ENCODE assay signal across 8 mouse cellular contexts in the genomic region with DNA sequence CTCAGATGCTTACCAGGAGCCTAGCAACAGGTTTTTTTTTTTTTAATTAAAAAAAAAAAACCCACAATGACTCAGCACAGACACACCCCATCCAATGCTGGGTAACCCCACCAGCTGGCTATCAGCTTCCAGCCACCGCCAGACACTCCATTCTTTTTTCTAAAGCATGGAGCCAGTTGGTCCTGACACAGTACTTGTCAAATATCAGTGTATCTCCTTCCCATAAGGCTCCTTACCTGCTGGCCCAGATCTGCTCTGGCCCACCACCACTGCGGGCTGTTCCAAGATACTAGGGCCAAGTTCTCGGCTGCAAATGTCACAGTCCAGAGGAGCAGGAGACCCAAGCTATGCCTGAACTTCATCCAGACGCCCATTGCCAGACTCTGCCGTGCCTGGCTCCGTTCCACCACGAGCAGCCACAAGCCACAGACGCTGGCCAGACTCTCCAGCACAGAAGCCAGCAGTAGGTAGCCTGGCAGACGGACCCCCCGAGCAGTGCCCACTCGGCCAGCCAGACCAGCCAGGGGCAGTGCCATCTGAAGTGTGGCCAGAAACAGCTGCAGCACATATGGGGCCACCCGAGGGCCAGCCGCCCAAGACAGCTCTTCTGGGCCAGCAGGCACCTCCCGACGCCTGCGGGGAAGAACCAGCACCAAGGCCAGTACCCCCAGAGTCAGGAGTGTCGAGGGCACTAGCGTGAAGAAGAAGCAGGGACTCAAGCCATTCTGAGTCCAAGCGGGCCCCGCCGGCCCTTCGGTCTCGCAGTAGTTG. TPM values are rescaled to one million over a fixed set of nuclear protein-coding genes. Genes with fewer than 3 reads are reported as not detected.
DNase-seq lines count a peak whose midpoint lies in the region; ATAC-seq and TF ChIP-seq lines count a peak whose summit lies in the region.

No protein-coding gene starts in this region.

- no peak for TF ChIP-seq POLR2A in heart, adult 2 months (IDR thresholded peaks at IDR 0.05; ENCODE audit: insufficient read depth, low read depth, low read length)

- no peak for TF ChIP-seq EP300 in heart, adult 2 months (IDR thresholded peaks at IDR 0.05; ENCODE audit: insufficient read depth, low read depth, low read length)

- ATAC-seq in embryonic facial prominence, embryonic 12.5 days (ENCODE audit: insufficient number of reproducible peaks, insufficient read depth, low FRiP score, low TSS enrichment) = peak; percentile 11; the same call in 1 of the 2 replicates
- ATAC-seq in liver, embryonic 12.5 days = peak; percentile 78
- ATAC-seq in neural tube, embryonic 15.5 days (ENCODE audit: low FRiP score) = peak; percentile 48

- H3K9ac ChIP-seq in heart, adult 2 months (ENCODE audit: low read depth, low read length) = peak overlapping the region; percentile 75
- peak overlapping the region; percentile 58 for H3K9ac ChIP-seq in embryonic facial prominence, embryonic 12.5 days
- peak overlapping the region; percentile 96 for H3K9ac ChIP-seq in liver, embryonic 12.5 days
- peak overlapping the region; percentile 69 for H3K9ac ChIP-seq in neural tube, embryonic 15.5 days (replicated peaks)

- H3K4me3 ChIP-seq in heart, adult 2 months = peak overlapping the region; percentile 51
- peak overlapping the region; percentile 57 for H3K4me3 ChIP-seq in embryonic facial prominence, embryonic 12.5 days
- H3K4me3 ChIP-seq in heart, embryonic 10.5 days = peak overlapping the region; percentile 80
- peak overlapping the region; percentile 87 for H3K4me3 ChIP-seq in liver, embryonic 12.5 days
- H3K4me3 ChIP-seq in neural tube, embryonic 15.5 days (replicated peaks) = peak overlapping the region; percentile 67

- 6% methylated on average over 23 of the region's 23 CpGs for WGBS in heart, adult 2 months
- 11% methylated on average over 23 of the region's 23 CpGs for WGBS in embryonic facial prominence, embryonic 12.5 days
- 8% methylated on average over 23 of the region's 23 CpGs for WGBS in heart, embryonic 10.5 days
- 3% methylated on average over 23 of the region's 23 CpGs for WGBS in liver, embryonic 12.5 days (ENCODE audit: insufficient replicate concordance)
- 7% methylated on average over 23 of the region's 23 CpGs for WGBS in neural tube, embryonic 15.5 days

- TF ChIP-seq CTCF in heart, adult 2 months (IDR thresholded peaks at IDR 0.05) = no peak

- H3K4me2 ChIP-seq in embryonic facial prominence, embryonic 12.5 days (replicated peaks) = peak overlapping the region; percentile 89
- peak overlapping the region; percentile 94 for H3K4me2 ChIP-seq in liver, embryonic 12.5 days
- peak overlapping the region; percentile 100 for H3K4me2 ChIP-seq in neural tube, embryonic 15.5 days

- H3K36me3 ChIP-seq in heart, adult 2 months (ENCODE audit: control insufficient read depth, insufficient read depth, low read length) = no peaks in the 10 kb centered on the region
- H3K36me3 ChIP-seq in embryonic facial prominence, embryonic 12.5 days = peaks cover 58% of the 10 kb centered on the region
- H3K36me3 ChIP-seq in heart, embryonic 10.5 days = peaks cover 66% of the 10 kb centered on the region
- H3K36me3 ChIP-seq in liver, embryonic 12.5 days = peaks cover 81% of the 10 kb centered on the region
- H3K36me3 ChIP-seq in neural tube, embryonic 15.5 days = peaks cover 64% of the 10 kb centered on the region

- no peaks in the 10 kb centered on the region for H3K79me2 ChIP-seq in heart, adult 2 months (replicated peaks; ENCODE audit: control insufficient read depth, insufficient read depth, low read length)

- H3K9me3 ChIP-seq in embryonic facial prominence, embryonic 12.5 days = no peaks in the 10 kb centered on the region
- H3K9me3 ChIP-seq in heart, embryonic 10.5 days = no peaks in the 10 kb centered on the region
- H3K9me3 ChIP-seq in liver, embryonic 12.5 days (replicated peaks) = peaks cover 4% of the 10 kb centered on the region; the same call in 1 of the 2 replicates
- H3K9me3 ChIP-seq in neural tube, embryonic 15.5 days (replicated peaks) = no peaks in the 10 kb centered on the region

- H3K27ac ChIP-seq in heart, adult 2 months = peak overlapping the region; percentile 72
- no peak overlapping the region for H3K27ac ChIP-seq in embryonic facial prominence, embryonic 12.5 days
- peak overlapping the region; percentile 77 for H3K27ac ChIP-seq in heart, embryonic 10.5 days
- H3K27ac ChIP-seq in liver, embryonic 12.5 days = peak overlapping the region; percentile 99
- H3K27ac ChIP-seq in neural tube, embryonic 15.5 days (replicated peaks) = peak overlapping the region; percentile 74

- intact Hi-C loops in heart, adult 2 months (cut with DNase I) = loop anchor here (1.0 to 5.0 kb wide), 3 partner anchors 10 to 73 kb away; no protein-coding TSS in a partner anchor
- intact Hi-C loops in heart, postnatal 25 days (cut with DNase I) = no loop called here

- DNase-seq in heart, adult 2 months = peak; percentile 59 to 60
- no peak for DNase-seq in heart, postnatal 25 days (ENCODE audit: low spot score)
- peak; percentile 57 for DNase-seq in adrenal gland, postnatal 14 days
- peak; percentile 81 for DNase-seq in heart, embryonic 10.5 days (ENCODE audit: low spot score)
- DNase-seq in kidney, adult 9 months = peak; percentile 65

- H3K4me1 ChIP-seq in heart, adult 2 months (ENCODE audit: control insufficient read depth, insufficient read depth, low read length) = no peaks in the 10 kb centered on the region; the same call in 1 of the 2 replicates
- H3K4me1 ChIP-seq in embryonic facial prominence, embryonic 12.5 days = peaks cover 16% of the 10 kb centered on the region
- peaks cover 14% of the 10 kb centered on the region for H3K4me1 ChIP-seq in heart, embryonic 10.5 days
- peaks cover 48% of the 10 kb centered on the region for H3K4me1 ChIP-seq in liver, embryonic 12.5 days
- H3K4me1 ChIP-seq in neural tube, embryonic 15.5 days = peaks cover 30% of the 10 kb centered on the region

- no peaks in the 10 kb centered on the region for H3K27me3 ChIP-seq in heart, adult 2 months (ENCODE audit: control insufficient read depth, insufficient read depth, low read length)
- no peaks in the 10 kb centered on the region for H3K27me3 ChIP-seq in embryonic facial prominence, embryonic 12.5 days
- H3K27me3 ChIP-seq in heart, embryonic 10.5 days (ENCODE audit: insufficient read depth, poor library complexity, severe bottlenecking) = no peaks in the 10 kb centered on the region
- H3K27me3 ChIP-seq in liver, embryonic 12.5 days (replicated peaks) = no peaks in the 10 kb centered on the region
- no peaks in the 10 kb centered on the region for H3K27me3 ChIP-seq in neural tube, embryonic 15.5 days (replicated peaks)

RNA-seq across cellular contexts. Expression of a gene that starts 0.7 kb away (rescaled TPM):
- 10 to 100 TPM; 26.6 to 29.1 TPM for total RNA-seq in heart, adult 2 months (2021)
- polyA plus RNA-seq in heart, adult 2 months (2012; rRNA removed) = 25.2 and 30.3 TPM in 2 replicates
- 10 to 100 TPM; 26.1 to 29.6 TPM for total RNA-seq in heart, postnatal 25 days (2021)
- 37.0 and 44.5 TPM in 2 replicates for total RNA-seq in adrenal gland, postnatal 14 days (2021)
- 30.8 and 35.7 TPM in 2 replicates for polyA plus RNA-seq in embryonic facial prominence, embryonic 12.5 days (2016; fragmentation: Nextera tagmentation; extraction: Ambion mirVana)
- polyA plus RNA-seq in heart, embryonic 10.5 days (2016; fragmentation: Nextera tagmentation; extraction: Ambion mirVana) = 24.6 and 29.8 TPM in 2 replicates
- 82.0 and 86.2 TPM in 2 replicates for polyA plus RNA-seq in liver, embryonic 12.5 days (2016; fragmentation: Nextera tagmentation; extraction: Ambion mirVana)
- polyA plus RNA-seq in neural tube, embryonic 15.5 days (2015; fragmentation: Nextera tagmentation; extraction: Ambion mirVana) = 54.0 and 54.9 TPM in 2 replicates

RNA-seq across cellular contexts. Expression of a gene that starts 11.1 kb away (rescaled TPM):
- 10 to 100 TPM; 13.2 to 17.4 TPM for total RNA-seq in heart, adult 2 months (2021)
- 31.4 and 34.9 TPM in 2 replicates for polyA plus RNA-seq in heart, adult 2 months (2012; rRNA removed)
- 10 to 100 TPM; 14.2 to 15.3 TPM for total RNA-seq in heart, postnatal 25 days (2021)
- 26.3 and 33.5 TPM in 2 replicates for total RNA-seq in adrenal gland, postnatal 14 days (2021)
- polyA plus RNA-seq in embryonic facial prominence, embryonic 12.5 days (2016; fragmentation: Nextera tagmentation; extraction: Ambion mirVana) = 40.6 and 42.4 TPM in 2 replicates
- 30.2 and 32.1 TPM in 2 replicates for polyA plus RNA-seq in heart, embryonic 10.5 days (2016; fragmentation: Nextera tagmentation; extraction: Ambion mirVana)
- 43.5 and 46.3 TPM in 2 replicates for polyA plus RNA-seq in liver, embryonic 12.5 days (2016; fragmentation: Nextera tagmentation; extraction: Ambion mirVana)
- 37.3 and 40.0 TPM in 2 replicates for polyA plus RNA-seq in neural tube, embryonic 15.5 days (2015; fragmentation: Nextera tagmentation; extraction: Ambion mirVana)

RNA-seq across cellular contexts. Expression of a gene that starts 12.4 kb away (rescaled TPM):
- total RNA-seq in heart, adult 2 months (2021) = 10 to 100 TPM in 1 of 2 experiments, 1 to 10 TPM in 1; 8.7 to 11.2 TPM
- 15.1 and 18.9 TPM in 2 replicates for polyA plus RNA-seq in heart, adult 2 months (2012; rRNA removed)
- total RNA-seq in heart, postnatal 25 days (2021) = 10 to 100 TPM; 11.2 to 12.9 TPM
- 14.4 and 19.8 TPM in 2 replicates for total RNA-seq in adrenal gland, postnatal 14 days (2021)
- 27.6 and 31.5 TPM in 2 replicates for polyA plus RNA-seq in embryonic facial prominence, embryonic 12.5 days (2016; fragmentation: Nextera tagmentation; extraction: Ambion mirVana)
- 24.7 and 28.5 TPM in 2 replicates for polyA plus RNA-seq in heart, embryonic 10.5 days (2016; fragmentation: Nextera tagmentation; extraction: Ambion mirVana)
- 13.4 and 14.5 TPM in 2 replicates for polyA plus RNA-seq in liver, embryonic 12.5 days (2016; fragmentation: Nextera tagmentation; extraction: Ambion mirVana)
- 24.9 and 25.1 TPM in 2 replicates for polyA plus RNA-seq in neural tube, embryonic 15.5 days (2015; fragmentation: Nextera tagmentation; extraction: Ambion mirVana)

RNA-seq across cellular contexts. Expression of a gene that starts 12.5 kb away (rescaled TPM):
- 10 to 100 TPM; 63.8 to 73.5 TPM for total RNA-seq in heart, adult 2 months (2021)
- polyA plus RNA-seq in heart, adult 2 months (2012; rRNA removed) = 93.0 and 109 TPM in 2 replicates
- total RNA-seq in heart, postnatal 25 days (2021) = 10 to 100 TPM; 68.2 to 72.9 TPM
- 36.0 and 36.4 TPM in 2 replicates for total RNA-seq in adrenal gland, postnatal 14 days (2021)
- 29.0 and 32.5 TPM in 2 replicates for polyA plus RNA-seq in embryonic facial prominence, embryonic 12.5 days (2016; fragmentation: Nextera tagmentation; extraction: Ambion mirVana)
- 27.5 and 36.0 TPM in 2 replicates for polyA plus RNA-seq in heart, embryonic 10.5 days (2016; fragmentation: Nextera tagmentation; extraction: Ambion mirVana)
- polyA plus RNA-seq in liver, embryonic 12.5 days (2016; fragmentation: Nextera tagmentation; extraction: Ambion mirVana) = 26.2 and 27.3 TPM in 2 replicates
- polyA plus RNA-seq in neural tube, embryonic 15.5 days (2015; fragmentation: Nextera tagmentation; extraction: Ambion mirVana) = 59.2 and 63.6 TPM in 2 replicates

RNA-seq across cellular contexts. Expression of a gene that starts 31.1 kb away (rescaled TPM):
- 1 to 10 TPM; 3.2 to 3.8 TPM for total RNA-seq in heart, adult 2 months (2021)
- polyA plus RNA-seq in heart, adult 2 months (2012; rRNA removed) = 4.9 and 8.5 TPM in 2 replicates
- 1 to 10 TPM; 2.3 to 4.0 TPM for total RNA-seq in heart, postnatal 25 days (2021)
- 18.0 and 24.7 TPM in 2 replicates for total RNA-seq in adrenal gland, postnatal 14 days (2021)
- 21.6 and 21.7 TPM in 2 replicates for polyA plus RNA-seq in embryonic facial prominence, embryonic 12.5 days (2016; fragmentation: Nextera tagmentation; extraction: Ambion mirVana)
- 7.9 and 10.9 TPM in 2 replicates for polyA plus RNA-seq in heart, embryonic 10.5 days (2016; fragmentation: Nextera tagmentation; extraction: Ambion mirVana)
- polyA plus RNA-seq in liver, embryonic 12.5 days (2016; fragmentation: Nextera tagmentation; extraction: Ambion mirVana) = 5.2 and 6.1 TPM in 2 replicates
- polyA plus RNA-seq in neural tube, embryonic 15.5 days (2015; fragmentation: Nextera tagmentation; extraction: Ambion mirVana) = 16.2 and 17.5 TPM in 2 replicates

Comparison
In these comparisons a context has a peak if more than half of its experiments do, and no peak if none do; other contexts are left out.
1. ATAC-seq: peak in every context shown above with its lines; median percentile 78 in liver, embryonic 12.5 days; 48 in neural tube, embryonic 15.5 days; 11 in embryonic facial prominence, embryonic 12.5 days.